ENCODE assay signal across 15 mouse cellular contexts in genomic region chr6:85224442-85224891, GRCm38 (mm10). TPM values are rescaled to one million over a fixed set of nuclear protein-coding genes. Genes with fewer than 3 reads are reported as not detected.
DNase-seq lines count a peak whose midpoint lies in the region; ATAC-seq and TF ChIP-seq lines count a peak whose summit lies in the region.
"Had no signal": no experiment of that assay in that cellular context is flagged by ENCODE, and none has a peak within 500 bp of the region (broad histone marks: within the 10 kb centered on the region; RNA-seq: fewer than 3 reads in every experiment).

No protein-coding gene starts in this region.

- no peak overlapping the region for H3K9ac ChIP-seq in forebrain, postnatal 0 days
- H3K9ac ChIP-seq in intestine, postnatal 0 days (ENCODE audit: low read depth, low read length) = no peak overlapping the region
- H3K9ac ChIP-seq: heart, embryonic 13.5 days had no signal

- peaks cover 37% of the 10 kb centered on the region for H3K27me3 ChIP-seq in forebrain, embryonic 10.5 days (ENCODE audit: poor library complexity, severe bottlenecking)
- no peaks in the 10 kb centered on the region for H3K27me3 ChIP-seq in forebrain, postnatal 0 days (ENCODE audit: insufficient read depth, low read length)
- H3K27me3 ChIP-seq in intestine, postnatal 0 days (replicated peaks; ENCODE audit: control insufficient read depth, insufficient read depth, low read length) = no peaks in the 10 kb centered on the region
- H3K27me3 ChIP-seq: heart, embryonic 13.5 days had no signal

- no peak for TF ChIP-seq CTCF in forebrain, postnatal 0 days (IDR thresholded peaks at IDR 0.05; ENCODE audit: low read depth)
- TF ChIP-seq CTCF in intestine, postnatal 0 days (IDR thresholded peaks at IDR 0.05; ENCODE audit: low read depth) = no peak

- WGBS in forebrain, embryonic 10.5 days = 25% methylated on average over 15 of the region's 15 CpGs
- WGBS in forebrain, postnatal 0 days = 17% methylated on average over 15 of the region's 15 CpGs
- WGBS in intestine, postnatal 0 days = 70% methylated on average over 15 of the region's 15 CpGs

- no peak for ATAC-seq in forebrain, postnatal 0 days
- ATAC-seq in intestine, postnatal 0 days = no peak

- 0 out of 2 replicates have a peak overlapping the region, but pooled peaks have one; percentile 17 for H3K27ac ChIP-seq in forebrain, embryonic 10.5 days
- no peak overlapping the region for H3K27ac ChIP-seq in forebrain, postnatal 0 days (ENCODE audit: low read depth, low read length)
- no peak overlapping the region for H3K27ac ChIP-seq in intestine, postnatal 0 days (ENCODE audit: low read depth, low read length)
- H3K27ac ChIP-seq: heart, embryonic 13.5 days; layer of hippocampus, adult 2 months had no signal

- no peak overlapping the region for H3K4me3 ChIP-seq in forebrain, embryonic 10.5 days
- no peak overlapping the region for H3K4me3 ChIP-seq in forebrain, postnatal 0 days (ENCODE audit: low read depth, low read length)
- H3K4me3 ChIP-seq in intestine, postnatal 0 days (ENCODE audit: low read depth, low read length) = no peak overlapping the region
- H3K4me3 ChIP-seq: heart, embryonic 13.5 days; layer of hippocampus, adult 2 months had no signal

- H3K4me2 ChIP-seq in forebrain, postnatal 0 days (ENCODE audit: low read depth) = no peak overlapping the region
- no peak overlapping the region for H3K4me2 ChIP-seq in intestine, postnatal 0 days (replicated peaks; ENCODE audit: low read depth)
- H3K4me2 ChIP-seq: heart, embryonic 13.5 days had no signal

- H3K36me3 ChIP-seq in forebrain, embryonic 10.5 days (replicated peaks) = peaks cover 11% of the 10 kb centered on the region; the same call in 1 of the 2 replicates
- no peaks in the 10 kb centered on the region for H3K36me3 ChIP-seq in forebrain, postnatal 0 days (ENCODE audit: insufficient read depth)
- no peaks in the 10 kb centered on the region; the same call in 1 of the 2 replicates for H3K36me3 ChIP-seq in intestine, postnatal 0 days (ENCODE audit: control insufficient read depth, insufficient read depth)
- H3K36me3 ChIP-seq: heart, embryonic 13.5 days had no signal

- no peak for DNase-seq in forebrain, embryonic 10.5 days (ENCODE audit: extremely low spot score, low spot score)
- no peak for DNase-seq in forebrain, postnatal 0 days
- DNase-seq in Muller cell, postnatal 12 days (ENCODE audit: inconsistent ontology term) = peak; percentile 4
- peak; percentile 73 for DNase-seq in cerebellum, adult 9-11 months
- DNase-seq in kidney, postnatal 10 days = peak; percentile 51
- DNase-seq in layer of hippocampus, adult 11-12 months (ENCODE audit: low spot score) = no peak
- no peak for DNase-seq in right cerebral cortex, postnatal 25 days
- DNase-seq: lung, postnatal 36 days had no signal

- peaks cover 73% of the 10 kb centered on the region for H3K4me1 ChIP-seq in forebrain, embryonic 10.5 days
- H3K4me1 ChIP-seq in forebrain, postnatal 0 days (ENCODE audit: insufficient read depth) = 0 out of 2 replicates have a peak, but pooled peaks cover 3% of the 10 kb centered on the region
- no peaks in the 10 kb centered on the region for H3K4me1 ChIP-seq in intestine, postnatal 0 days (replicated peaks; ENCODE audit: control insufficient read depth, insufficient read depth, low read length)
- H3K4me1 ChIP-seq: heart, embryonic 13.5 days had no signal

- H3K9me3 ChIP-seq in forebrain, embryonic 10.5 days = peaks cover 3% of the 10 kb centered on the region; the same call in 1 of the 2 replicates
- no peaks in the 10 kb centered on the region for H3K9me3 ChIP-seq in forebrain, postnatal 0 days (ENCODE audit: low read length)
- no peaks in the 10 kb centered on the region for H3K9me3 ChIP-seq in intestine, postnatal 0 days (ENCODE audit: control insufficient read depth)
- H3K9me3 ChIP-seq: heart, embryonic 13.5 days had no signal

RNA-seq across cellular contexts. Expression of gene Emx1, which starts 37.2 kb away (rescaled TPM):
- 26.5 and 35.8 TPM in 2 replicates for polyA plus RNA-seq in forebrain, embryonic 10.5 days (2016; fragmentation: Nextera tagmentation; extraction: Ambion mirVana)
- total RNA-seq in forebrain, postnatal 0 days (2014; rRNA removed) = 25.7 and 41.6 TPM in 2 replicates
- 28.8 and 41.0 TPM in 2 replicates for polyA plus RNA-seq in forebrain, postnatal 0 days (2015; fragmentation: Nextera tagmentation; extraction: Ambion mirVana)
- not detected in 2 replicates for polyA plus RNA-seq in intestine, postnatal 0 days (2015; fragmentation: Nextera tagmentation; extraction: Ambion mirVana)
- total RNA-seq: common myeloid progenitor, adult 5-6 weeks; monocyte, adult 5-6 weeks had no signal
- polyA plus RNA-seq: C2C12; heart, embryonic 13.5 days; stomach, embryonic 14.5 days had no signal

Comparison
In these comparisons a context has a peak if more than half of its experiments do, and no peak if none do; other contexts are left out.
1. DNase-seq: peak in Muller cell, postnatal 12 days (single experiment), cerebellum, adult 9-11 months (single experiment) and kidney, postnatal 10 days (single experiment); none in forebrain, embryonic 10.5 days (single experiment), forebrain, postnatal 0 days (single experiment), layer of hippocampus, adult 11-12 months (single experiment) and right cerebral cortex, postnatal 25 days (single experiment).
2. RNA of gene Emx1, which starts 37.2 kb away (polyA plus RNA-seq): 26.5 to 35.8 TPM in forebrain, embryonic 10.5 days and 28.8 to 41.0 TPM in forebrain, postnatal 0 days; not detected in intestine, postnatal 0 days; every median in the first group is over 10 times any median in the second.